Mouse (Mus musculus): ENCODE measurements around the gene Egfem1. TPM values are rescaled to one million over a fixed set of nuclear protein-coding genes. Genes with fewer than 3 reads are reported as not detected.

The Egfem1 gene
- total and polyA plus RNA-seq, 2 experiments = 0.48 to 1.5 TPM

GRCm38 (mm10) chr3:29200601-29201000 lies 118.8 kb downstream of the Egfem1 start:
- Histone ChIP-seq H3K27ac (replicated peaks; ENCODE audit: insufficient read depth, low read depth, low read length) (no peak overlapping the region), H3K4me3 (ENCODE audit: insufficient read depth, low read depth, low read length) (no peak overlapping the region), H3K27me3 (ENCODE audit: control insufficient read depth, insufficient read depth, low read length) (no peaks in the 10 kb centered on the region), H3K36me3 (ENCODE audit: control insufficient read depth, insufficient read depth, low read length) (no peaks in the 10 kb centered on the region), H3K4me1 (ENCODE audit: control insufficient read depth, insufficient read depth, low read length) (no peaks in the 10 kb centered on the region), H3K79me2 (ENCODE audit: control insufficient read depth, insufficient read depth, low read length) (no peaks in the 10 kb centered on the region), H3K9ac (ENCODE audit: low read depth, low read length) (no peak overlapping the region)
- 56% methylated on average over 8 of the region's 8 CpGs for WGBS
- no peak for DNase-seq (ENCODE audit: extremely low read depth, low read depth, low spot score)
- TF ChIP-seq POLR2A (IDR thresholded peaks at IDR 0.05; ENCODE audit: extremely low read depth, insufficient read depth, low read length) (no peak), CTCF (IDR thresholded peaks at IDR 0.05; ENCODE audit: low read depth, low read length) (no peak)

GRCm38 (mm10) chr3:29202536-29202935 lies 120.7 kb downstream of the Egfem1 start:
- H3K4me3 ChIP-seq (ENCODE audit: insufficient read depth, low read depth, low read length) = no peak overlapping the region
- DNase-seq (ENCODE audit: extremely low read depth, low read depth, low spot score) = no peak
- 91% methylated on average over 6 of the region's 6 CpGs for WGBS
- TF ChIP-seq CTCF (IDR thresholded peaks at IDR 0.05; ENCODE audit: low read depth, low read length) (no peak), POLR2A (IDR thresholded peaks at IDR 0.05; ENCODE audit: extremely low read depth, insufficient read depth, low read length) (no peak)
- no peaks in the 10 kb centered on the region for H3K27me3 ChIP-seq (ENCODE audit: control insufficient read depth, insufficient read depth, low read length)
- no peaks in the 10 kb centered on the region for H3K4me1 ChIP-seq (ENCODE audit: control insufficient read depth, insufficient read depth, low read length)
- no peak overlapping the region for H3K27ac ChIP-seq (replicated peaks; ENCODE audit: insufficient read depth, low read depth, low read length)
- H3K79me2 ChIP-seq (ENCODE audit: control insufficient read depth, insufficient read depth, low read length) = no peaks in the 10 kb centered on the region
- no peak overlapping the region for H3K9ac ChIP-seq (ENCODE audit: low read depth, low read length)
- H3K36me3 ChIP-seq (ENCODE audit: control insufficient read depth, insufficient read depth, low read length) = no peaks in the 10 kb centered on the region

DNA sequence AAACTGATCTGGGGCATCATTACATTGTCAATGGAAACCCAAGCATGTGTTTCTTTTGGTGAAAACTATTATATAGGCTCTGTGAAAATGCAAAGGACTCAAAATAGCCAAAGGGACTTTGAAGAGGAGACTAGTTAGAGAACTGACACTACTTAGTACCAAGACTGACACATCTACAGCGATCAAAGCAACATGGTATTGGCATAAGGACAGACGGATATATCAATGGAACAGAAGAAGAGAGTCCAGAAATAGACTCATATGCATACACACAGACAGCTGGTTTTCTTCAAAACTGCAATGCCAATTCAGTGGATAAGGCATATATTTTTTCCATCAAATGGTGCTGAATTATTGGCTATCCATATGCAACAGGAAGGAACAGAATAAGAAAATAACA lies 140.6 kb downstream of the Egfem1 start:
- TF ChIP-seq POLR2A (IDR thresholded peaks at IDR 0.05; ENCODE audit: extremely low read depth, insufficient read depth, low read length) (no peak), CTCF (IDR thresholded peaks at IDR 0.05; ENCODE audit: low read depth, low read length) (no peak)
- no peaks in the 10 kb centered on the region for H3K4me1 ChIP-seq (ENCODE audit: control insufficient read depth, insufficient read depth, low read length)
- H3K27me3 ChIP-seq (ENCODE audit: control insufficient read depth, insufficient read depth, low read length) = no peaks in the 10 kb centered on the region
- no peaks in the 10 kb centered on the region for H3K79me2 ChIP-seq (ENCODE audit: control insufficient read depth, insufficient read depth, low read length)
- no peak overlapping the region for H3K9ac ChIP-seq (ENCODE audit: low read depth, low read length)
- no peak overlapping the region for H3K4me3 ChIP-seq (ENCODE audit: insufficient read depth, low read depth, low read length)
- WGBS = 89% methylated on average over 2 of the region's 2 CpGs
- no peaks in the 10 kb centered on the region for H3K36me3 ChIP-seq (ENCODE audit: control insufficient read depth, insufficient read depth, low read length)
- H3K27ac ChIP-seq (replicated peaks; ENCODE audit: insufficient read depth, low read depth, low read length) = no peak overlapping the region
- DNase-seq (ENCODE audit: extremely low read depth, low read depth, low spot score) = no peak

DNA sequence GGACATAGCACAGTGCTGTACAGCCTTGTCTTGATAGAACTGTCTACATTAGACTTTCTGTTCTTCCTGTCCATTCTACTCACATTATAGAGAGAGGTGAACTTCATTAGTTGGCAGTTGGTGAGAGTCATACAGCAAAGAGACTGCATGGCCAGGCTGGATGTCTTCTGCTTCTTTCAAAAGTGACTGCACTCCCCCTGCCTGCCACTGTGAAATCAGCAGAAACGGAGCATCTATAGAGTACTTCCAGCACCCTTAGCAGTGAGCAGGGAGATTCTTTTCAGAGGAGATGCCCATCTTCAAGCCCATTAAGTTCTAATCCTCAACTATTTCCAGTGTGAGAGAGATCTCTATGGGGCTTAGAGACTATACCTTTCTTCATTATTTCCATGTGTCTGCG lies 147.9 kb downstream of the Egfem1 start:
- H3K4me1 ChIP-seq (ENCODE audit: control insufficient read depth, insufficient read depth, low read length) = no peaks in the 10 kb centered on the region
- no peaks in the 10 kb centered on the region for H3K79me2 ChIP-seq (ENCODE audit: control insufficient read depth, insufficient read depth, low read length)
- H3K27ac ChIP-seq (replicated peaks; ENCODE audit: insufficient read depth, low read depth, low read length) = no peak overlapping the region
- TF ChIP-seq CTCF (IDR thresholded peaks at IDR 0.05; ENCODE audit: low read depth, low read length) = no peak
- H3K36me3 ChIP-seq (ENCODE audit: control insufficient read depth, insufficient read depth, low read length) = no peaks in the 10 kb centered on the region
- DNase-seq (ENCODE audit: extremely low read depth, low read depth, low spot score) = no peak
- 57% methylated on average over 2 of the region's 2 CpGs for WGBS
- H3K27me3 ChIP-seq (ENCODE audit: control insufficient read depth, insufficient read depth, low read length) = no peaks in the 10 kb centered on the region
- H3K9ac ChIP-seq (ENCODE audit: low read depth, low read length) = no peak overlapping the region
- no peak overlapping the region for H3K4me3 ChIP-seq (ENCODE audit: insufficient read depth, low read depth, low read length)

GRCm38 (mm10) chr3:29235477-29235876 lies 153.7 kb downstream of the Egfem1 start:
- no peaks in the 10 kb centered on the region for H3K27me3 ChIP-seq (ENCODE audit: control insufficient read depth, insufficient read depth, low read length)
- H3K36me3 ChIP-seq (ENCODE audit: control insufficient read depth, insufficient read depth, low read length) = no peaks in the 10 kb centered on the region
- no peak overlapping the region for H3K27ac ChIP-seq (replicated peaks; ENCODE audit: insufficient read depth, low read depth, low read length)
- no peak for DNase-seq (ENCODE audit: extremely low read depth, low read depth, low spot score)
- TF ChIP-seq CTCF (IDR thresholded peaks at IDR 0.05; ENCODE audit: low read depth, low read length) (no peak), POLR2A (IDR thresholded peaks at IDR 0.05; ENCODE audit: extremely low read depth, insufficient read depth, low read length) (no peak)
- H3K4me3 ChIP-seq (ENCODE audit: insufficient read depth, low read depth, low read length) = no peak overlapping the region
- peaks cover 1% of the 10 kb centered on the region; the same call in 1 of the 2 replicates for H3K4me1 ChIP-seq (ENCODE audit: control insufficient read depth, insufficient read depth, low read length)
- H3K79me2 ChIP-seq (ENCODE audit: control insufficient read depth, insufficient read depth, low read length) = no peaks in the 10 kb centered on the region
- H3K9ac ChIP-seq (ENCODE audit: low read depth, low read length) = no peak overlapping the region
- WGBS = 66% methylated on average over 4 of the region's 4 CpGs

DNA sequence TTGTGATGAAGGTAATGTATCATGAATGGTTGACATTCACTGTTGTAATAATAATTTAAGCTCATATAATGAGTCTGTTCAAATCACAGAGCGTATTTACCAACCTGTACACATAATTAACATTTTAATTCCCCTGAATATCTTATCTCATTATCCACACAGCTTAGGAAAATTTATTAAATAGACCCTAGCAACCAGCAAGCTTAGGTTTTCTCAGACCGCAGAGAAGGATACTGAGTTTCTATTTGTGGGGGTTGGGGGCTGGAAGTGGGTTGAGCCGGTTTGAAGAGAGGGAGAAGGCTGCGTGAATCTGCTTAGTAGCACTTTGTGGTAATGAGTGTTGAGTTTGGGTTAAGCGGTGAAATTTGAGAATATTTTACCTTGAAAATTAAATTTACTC lies 154.7 kb downstream of the Egfem1 start:
- Histone ChIP-seq H3K36me3 (ENCODE audit: control insufficient read depth, insufficient read depth, low read length) (no peaks in the 10 kb centered on the region), H3K27ac (replicated peaks; ENCODE audit: insufficient read depth, low read depth, low read length) (no peak overlapping the region), H3K4me3 (ENCODE audit: insufficient read depth, low read depth, low read length) (no peak overlapping the region), H3K9ac (ENCODE audit: low read depth, low read length) (no peak overlapping the region), H3K79me2 (ENCODE audit: control insufficient read depth, insufficient read depth, low read length) (no peaks in the 10 kb centered on the region), H3K4me1 (ENCODE audit: control insufficient read depth, insufficient read depth, low read length) (peaks cover 1% of the 10 kb centered on the region; the same call in 1 of the 2 replicates), H3K27me3 (ENCODE audit: control insufficient read depth, insufficient read depth, low read length) (no peaks in the 10 kb centered on the region)
- no peak for TF ChIP-seq CTCF (IDR thresholded peaks at IDR 0.05; ENCODE audit: low read depth, low read length)
- TF ChIP-seq POLR2A (IDR thresholded peaks at IDR 0.05; ENCODE audit: extremely low read depth, insufficient read depth, low read length) = no peak
- 79% methylated on average over 5 of the region's 5 CpGs for WGBS
- DNase-seq (ENCODE audit: extremely low read depth, low read depth, low spot score) = no peak

Measured in liver, adult 2 months (tissue).